Mouse (Mus musculus) adrenal gland, postnatal 4 days (tissue): ENCODE measurements at regions not wholly inside any gene's neighbourhood (a gene's known extent, or its start where the extent isn't known, plus 50 kb on each side); places are given as distances from the start of the nearest gene placed in this dataset.
A peak's percentile ranks its signal among the peaks of the same experiment; 100 is the strongest.

Experiments used
- DNase-seq, 2 experiments: peaks; one replicate each; pipeline ENCODE4 v3.0.0; 2021 to 2022; ENCODE audit warnings: low spot score in 2 of 2, mixed read lengths in 2 of 2

DNA sequence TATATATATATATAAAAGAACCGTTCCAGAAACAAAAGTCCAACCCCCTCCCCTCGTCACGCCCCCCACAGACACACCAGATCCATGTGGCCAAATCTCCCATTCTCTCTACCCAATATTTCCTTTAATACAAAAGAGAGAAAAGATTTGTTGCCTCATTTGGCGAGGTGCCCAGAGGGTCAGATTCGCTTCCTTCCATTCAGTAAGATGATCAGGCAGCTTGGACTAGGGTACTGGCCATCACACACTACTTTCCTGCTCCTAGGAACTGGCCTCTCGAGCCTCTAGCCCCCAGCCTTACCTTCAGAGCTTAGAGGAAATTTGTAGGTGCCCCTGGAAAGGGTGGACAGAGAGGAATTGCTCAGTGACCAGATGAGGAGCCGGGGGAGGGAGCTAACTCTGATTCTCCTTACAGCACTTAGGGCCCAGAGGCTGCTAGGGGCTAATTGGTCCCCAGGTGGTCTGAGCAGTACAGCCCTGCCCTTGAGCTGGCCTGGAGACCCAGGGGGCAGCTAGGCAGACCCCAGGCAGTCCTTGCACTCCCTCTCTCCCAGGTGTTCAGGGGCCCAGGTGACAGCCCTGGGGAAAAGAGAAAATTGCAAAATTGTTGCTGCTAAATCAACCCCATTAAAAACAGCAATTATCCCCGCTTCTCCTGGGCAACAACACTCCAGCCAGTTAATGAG lies 470.4 kb upstream of the Mgmt start:
- peak in 1 of 2 experiments; percentile 9 for DNase-seq

DNA sequence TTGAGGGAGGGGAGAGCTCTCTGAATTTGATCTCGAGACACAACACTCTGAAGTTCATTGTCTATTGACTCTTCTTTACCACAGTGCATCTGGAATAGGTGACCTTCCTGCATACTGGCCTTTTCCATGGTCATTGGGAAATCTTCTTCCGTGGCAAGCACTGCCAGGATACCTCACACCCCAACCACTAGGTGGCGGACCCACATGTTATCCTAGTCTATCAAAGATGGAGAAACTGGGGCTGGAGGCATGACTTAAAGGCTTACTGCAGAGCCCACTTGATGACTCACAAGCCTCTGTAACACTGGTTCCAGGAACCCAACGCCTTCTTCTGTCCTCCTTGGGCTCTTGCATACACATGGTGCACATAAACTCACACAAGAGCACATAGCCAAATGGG lies 467.2 kb upstream of the Mgmt start:
- no peak for DNase-seq

DNA sequence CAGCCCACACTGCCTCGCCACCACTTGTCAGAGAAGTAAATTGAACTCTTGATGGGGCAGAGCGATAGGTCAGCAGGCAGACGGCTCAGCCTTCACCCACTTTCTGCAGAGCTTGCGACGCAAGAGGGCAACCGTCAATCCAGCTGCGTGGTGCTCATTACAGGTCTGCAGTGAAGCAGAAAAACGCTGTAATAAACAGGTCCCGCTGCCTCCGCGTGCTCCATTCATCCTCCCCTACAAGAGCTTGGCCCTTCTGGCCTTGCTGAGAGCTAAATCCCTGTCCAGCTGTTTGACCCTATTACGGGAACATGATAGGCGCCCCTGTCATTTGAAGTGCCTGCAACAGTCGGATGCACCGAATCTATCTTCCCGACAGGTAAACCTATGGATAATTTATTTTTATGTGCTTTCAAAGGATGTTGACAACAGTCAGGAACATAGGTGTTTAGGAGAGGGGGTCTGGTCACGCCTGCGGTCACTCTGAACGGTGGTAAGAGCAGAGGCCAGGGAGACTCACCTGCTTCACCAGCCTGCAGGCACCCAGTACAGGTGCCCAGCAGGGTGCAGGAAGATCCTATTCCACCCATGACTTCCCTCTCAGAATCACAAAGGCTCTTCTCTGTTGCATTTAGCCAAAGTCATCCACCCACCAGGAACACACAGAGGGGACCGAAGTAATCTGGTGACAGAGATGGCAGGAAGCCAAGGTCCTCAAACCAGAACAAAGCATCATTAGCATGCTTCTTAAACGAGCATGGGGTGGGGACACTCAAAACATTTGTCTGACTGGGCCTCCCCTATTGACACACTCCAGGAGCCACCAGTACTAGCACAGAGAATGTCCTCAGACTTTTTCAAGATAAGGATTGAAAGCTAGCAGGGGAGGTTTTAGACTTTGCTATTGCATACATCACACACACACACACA lies 464.1 kb upstream of the Mgmt start:
- DNase-seq, result no peak

DNA sequence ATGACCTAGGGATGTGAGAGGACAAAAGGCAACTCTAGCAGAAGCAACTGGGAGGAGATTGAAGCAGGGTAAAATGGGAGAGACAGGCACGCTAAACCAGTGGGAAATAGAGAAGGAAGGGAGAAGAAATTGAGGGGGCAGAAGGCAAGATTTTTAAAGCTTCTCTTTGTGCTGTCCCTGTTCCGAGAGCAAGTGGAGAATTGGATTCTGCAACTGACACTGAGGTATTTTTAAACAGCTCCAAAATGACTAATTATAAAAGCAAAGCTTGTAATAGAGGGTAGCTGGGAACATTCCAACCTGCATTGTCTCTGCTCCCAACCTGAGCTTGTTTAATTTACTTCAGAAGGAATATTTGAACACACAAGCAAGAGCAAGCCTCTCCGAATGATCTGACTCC lies 460.7 kb upstream of the Mgmt start:
- DNase-seq, result no peak

DNA sequence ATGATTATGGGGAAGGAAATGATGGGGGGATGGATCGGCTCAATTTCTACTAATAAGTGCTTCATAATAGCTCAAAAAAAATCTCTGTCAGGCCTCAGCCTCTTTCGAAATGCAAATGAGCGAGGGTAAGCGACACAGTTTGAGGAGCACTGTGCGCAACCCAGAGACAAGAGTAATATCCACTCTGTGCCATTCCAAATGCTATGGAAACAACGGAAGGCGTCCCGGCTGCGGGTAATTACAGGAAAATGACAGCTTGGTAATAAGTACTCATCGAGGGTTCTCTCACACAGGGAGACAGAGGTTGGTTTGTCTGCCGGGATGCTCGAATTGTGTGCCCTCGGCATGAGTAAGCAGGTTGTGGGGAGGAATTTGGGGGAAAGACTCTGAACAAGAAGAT lies 459.9 kb upstream of the Mgmt start:
- DNase-seq, result no peak

DNA sequence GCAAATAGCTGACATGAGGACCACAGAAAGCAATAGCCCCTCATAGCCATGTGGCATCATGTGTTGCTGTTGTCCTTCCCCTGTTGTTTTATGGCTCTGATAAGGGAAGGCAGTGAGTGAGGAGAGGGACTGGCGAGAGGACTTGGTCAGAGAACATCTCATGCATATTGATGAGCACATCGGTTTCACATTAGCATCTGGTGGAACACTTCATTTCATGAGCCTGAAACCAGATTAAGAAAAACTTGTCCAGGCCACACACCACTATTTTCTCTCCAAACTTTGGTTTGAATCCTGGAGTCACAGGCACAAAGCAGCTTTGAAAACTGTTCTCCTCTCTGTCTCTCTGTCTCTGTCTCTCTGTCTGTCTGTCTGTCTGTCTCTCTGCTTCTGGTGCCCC lies 451.0 kb upstream of the Mgmt start:
- DNase-seq, result no peak

DNA sequence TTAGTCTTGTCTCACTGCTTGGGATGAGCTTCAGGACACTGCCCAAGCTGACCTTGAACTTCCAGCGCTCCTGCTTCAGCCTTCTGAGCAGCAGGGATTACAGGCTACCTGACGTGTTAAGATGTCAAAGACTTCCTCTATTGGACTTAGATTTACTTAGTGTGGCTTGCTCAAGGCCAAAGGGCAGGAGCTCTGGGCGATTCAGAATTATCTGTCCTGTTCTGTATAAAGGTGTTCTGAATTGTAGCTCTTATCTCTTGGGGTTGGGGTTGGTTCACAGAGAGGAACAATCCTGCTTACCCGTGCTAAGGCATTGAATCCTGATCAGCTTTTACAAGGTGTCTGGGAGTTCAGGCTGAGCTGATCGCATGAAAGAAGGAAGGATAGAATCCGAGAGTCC lies 449.3 kb upstream of the Mgmt start:
- DNase-seq, result no peak

DNA sequence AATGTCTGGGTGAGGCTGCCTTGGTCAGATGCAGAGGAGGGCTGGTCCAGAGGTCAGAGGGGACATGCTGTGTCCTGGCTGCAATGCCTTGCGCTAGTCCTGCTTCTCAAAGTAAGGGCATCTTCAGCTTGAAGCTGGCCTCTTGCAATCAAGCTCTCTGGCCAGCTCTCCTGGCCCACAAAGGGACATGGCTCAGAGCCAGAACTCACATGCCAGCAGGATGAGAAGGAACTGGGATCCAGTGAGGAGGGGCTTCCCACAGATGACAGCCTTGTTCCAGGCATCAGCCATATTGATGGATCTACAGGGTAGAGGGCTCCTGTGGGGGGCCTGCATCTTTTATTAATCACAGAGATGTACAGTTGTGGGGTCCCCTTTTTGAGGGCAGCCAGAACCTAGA lies 445.1 kb upstream of the Mgmt start:
- DNase-seq, result no peak

DNA sequence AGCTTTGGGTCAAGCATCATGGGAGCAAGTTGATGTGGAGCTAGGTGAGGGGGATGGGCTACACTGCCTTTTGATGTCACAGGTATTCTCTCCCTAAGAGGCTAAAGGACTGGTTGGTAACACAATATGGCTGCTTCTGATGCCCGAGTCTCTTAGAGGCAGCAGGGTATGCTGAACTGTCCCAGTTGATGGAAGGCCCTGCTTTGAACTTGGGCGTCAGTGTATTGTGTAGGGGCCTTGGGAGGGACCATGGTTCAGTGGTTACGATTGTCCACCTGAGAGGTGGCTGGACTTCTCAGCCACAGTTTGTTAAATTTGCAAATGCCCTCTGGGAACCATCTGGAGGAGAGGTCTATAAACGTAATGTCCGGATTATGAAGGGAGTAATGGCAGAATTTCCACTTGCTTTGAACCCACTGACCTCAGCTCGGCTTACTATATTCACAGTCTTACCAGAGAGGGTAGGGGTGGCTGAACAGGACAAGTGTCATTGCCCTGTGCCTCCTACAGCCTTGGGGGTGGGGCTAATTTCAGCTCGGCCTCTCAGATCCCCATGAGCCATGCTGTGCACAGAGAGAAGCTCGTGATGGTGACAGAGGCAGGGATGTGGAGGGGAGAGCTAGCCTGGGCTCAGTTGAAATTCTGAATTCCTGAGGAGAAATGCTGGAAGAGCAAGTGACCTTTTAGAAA lies 442.6 kb upstream of the Mgmt start:
- no peak for DNase-seq

DNA sequence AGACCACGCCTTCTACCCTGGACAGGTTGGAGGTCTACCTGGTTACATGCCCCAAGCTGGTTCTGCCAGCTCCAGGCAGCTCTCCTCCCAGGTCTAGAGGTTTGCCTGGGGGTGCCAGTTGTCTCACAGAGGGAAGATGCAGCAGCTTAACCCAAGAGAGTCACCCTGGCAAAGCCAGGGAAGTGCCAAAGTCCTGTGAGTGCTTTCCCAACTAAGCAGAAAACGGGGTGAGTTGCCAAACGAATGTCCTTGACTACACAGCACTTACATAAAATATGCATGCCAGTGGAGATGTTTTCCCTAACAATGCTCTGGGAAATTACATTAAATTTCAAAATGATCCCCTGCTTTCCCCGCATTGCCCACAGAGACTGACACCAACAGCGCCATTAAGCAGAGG lies 441.9 kb upstream of the Mgmt start:
- no peak for DNase-seq

DNA sequence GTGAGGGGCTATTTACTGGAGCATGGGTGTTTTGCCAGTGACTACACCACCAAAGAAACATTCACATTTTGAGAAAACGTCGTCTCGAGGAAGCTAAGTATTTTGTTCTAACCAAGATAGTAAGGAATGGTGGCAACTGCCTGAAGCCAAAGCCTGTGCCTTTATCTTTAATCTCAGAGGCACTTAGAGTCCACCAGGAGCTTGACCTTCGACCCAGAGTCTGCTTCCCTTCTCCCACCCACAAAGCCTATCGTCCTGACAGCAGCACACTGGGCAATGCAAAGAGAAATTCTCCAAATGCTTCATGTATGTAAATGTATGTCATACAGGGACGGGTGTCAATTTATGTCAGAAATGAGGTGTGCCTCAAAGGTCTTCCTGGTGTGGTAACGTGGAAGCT lies 437.2 kb upstream of the Mgmt start:
- no peak for DNase-seq

DNA sequence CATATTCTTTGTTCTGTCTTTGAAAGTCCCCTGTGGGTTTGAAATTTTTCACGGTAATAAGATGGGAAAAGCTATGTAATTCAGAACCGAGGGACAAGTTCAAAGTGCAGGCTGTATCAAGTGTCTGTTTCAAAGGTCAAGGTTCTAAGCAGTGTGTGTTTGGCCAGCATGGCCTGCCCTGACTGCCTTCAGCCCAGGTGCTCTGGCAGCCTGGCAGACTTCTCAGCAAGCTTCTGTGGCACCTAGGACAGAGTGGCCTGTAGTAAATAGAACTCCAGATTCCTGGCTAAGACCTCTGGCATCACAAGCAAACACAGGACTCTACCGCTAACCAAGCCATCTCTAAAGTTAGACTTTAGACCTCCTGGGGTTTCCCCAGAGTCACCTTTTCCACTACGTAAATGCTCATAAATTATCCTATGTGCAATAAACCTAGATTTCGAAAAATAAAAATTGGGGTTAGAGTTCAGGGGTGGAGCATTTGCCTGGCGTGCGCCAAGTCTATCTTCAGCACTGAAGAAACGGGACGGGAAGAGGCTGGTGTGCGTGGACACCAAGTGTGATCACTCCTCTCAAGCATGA lies 436.5 kb upstream of the Mgmt start:
- DNase-seq, result no peak

DNA sequence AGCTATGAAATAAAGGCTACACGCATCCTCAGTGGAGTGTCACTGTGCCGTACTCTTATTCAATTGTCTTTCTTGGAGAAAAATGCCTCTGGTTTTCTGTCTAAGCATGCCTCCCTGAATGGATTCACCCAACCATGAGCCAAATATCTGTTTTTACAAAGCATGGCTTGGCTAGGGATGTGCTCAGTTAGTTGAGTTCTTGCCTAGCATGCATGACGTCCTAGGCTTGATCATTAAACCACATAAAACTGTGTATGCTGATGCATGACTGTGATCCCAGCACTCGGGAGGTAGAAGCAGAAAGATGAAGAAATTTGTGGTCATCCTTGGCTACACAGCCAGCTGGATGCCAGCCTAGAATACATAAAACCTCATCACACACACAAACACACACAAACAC lies 417.3 kb upstream of the Mgmt start:
- no peak for DNase-seq

DNA sequence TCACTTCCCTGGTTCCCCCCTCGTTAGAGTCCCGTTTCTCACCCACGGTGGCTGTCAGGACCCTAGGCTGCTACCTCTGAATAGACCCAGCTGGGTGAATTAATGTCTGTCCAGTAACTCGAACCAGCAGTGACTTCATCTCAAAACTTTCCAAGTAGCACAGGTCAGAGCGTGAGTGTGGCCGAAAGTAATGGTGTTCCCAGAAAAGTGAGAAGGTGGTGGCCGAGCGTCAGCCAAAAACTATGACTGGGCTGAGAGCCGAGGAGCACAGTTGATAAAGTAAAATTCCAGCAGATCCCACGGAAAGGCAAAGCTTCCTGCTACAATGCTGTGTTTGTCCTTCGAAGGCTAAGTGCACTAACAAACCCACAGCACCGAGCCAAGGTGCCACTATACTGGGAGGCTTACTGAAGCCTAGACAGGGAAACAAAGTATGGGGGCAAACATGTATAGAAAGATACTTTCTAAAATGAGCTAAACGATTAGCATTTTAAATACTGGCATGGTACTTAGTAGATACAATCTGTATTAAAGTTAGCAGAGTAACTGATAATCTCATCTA lies 413.7 kb upstream of the Mgmt start:
- no peak for DNase-seq

DNA sequence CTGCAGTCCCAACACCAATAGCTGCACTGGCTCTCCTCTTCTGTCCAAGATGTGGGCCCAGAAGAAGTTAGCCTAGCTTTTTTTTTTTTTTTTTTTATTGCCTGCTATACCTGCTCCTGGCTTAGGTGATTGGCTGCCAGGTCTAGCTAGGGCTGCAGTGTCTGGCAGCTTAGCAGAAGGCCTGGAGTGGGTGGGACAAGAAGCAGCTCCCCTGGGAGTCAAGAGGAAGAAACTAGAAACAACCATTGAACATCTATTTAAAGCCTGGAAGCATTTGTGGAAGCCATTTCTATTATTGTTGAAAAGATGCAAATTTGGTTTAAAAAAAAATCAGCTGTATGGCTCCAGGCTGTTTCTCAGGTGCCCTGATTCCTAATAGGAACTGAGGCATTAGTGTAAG lies 411.2 kb upstream of the Mgmt start:
- no peak for DNase-seq

DNA sequence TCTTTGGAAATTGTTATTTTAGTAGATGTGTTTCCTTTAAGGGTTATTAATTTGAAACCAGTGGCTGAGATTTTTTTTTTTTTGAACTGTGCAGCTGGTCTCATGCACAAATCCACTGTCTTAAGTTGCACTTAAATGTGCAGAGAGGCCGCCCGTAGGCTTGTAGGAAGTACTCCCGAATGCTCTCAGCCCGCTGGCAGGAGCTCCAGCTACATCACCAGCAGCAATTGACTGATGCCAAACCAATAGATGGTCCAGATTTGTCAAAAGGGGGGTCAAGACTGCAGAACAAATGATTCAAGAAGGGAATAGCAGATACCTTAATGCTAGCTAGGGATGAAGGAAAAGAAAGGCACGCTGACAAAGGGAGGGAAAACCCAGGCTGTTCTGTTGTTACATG lies 406.9 kb upstream of the Mgmt start:
- no peak for DNase-seq

DNA sequence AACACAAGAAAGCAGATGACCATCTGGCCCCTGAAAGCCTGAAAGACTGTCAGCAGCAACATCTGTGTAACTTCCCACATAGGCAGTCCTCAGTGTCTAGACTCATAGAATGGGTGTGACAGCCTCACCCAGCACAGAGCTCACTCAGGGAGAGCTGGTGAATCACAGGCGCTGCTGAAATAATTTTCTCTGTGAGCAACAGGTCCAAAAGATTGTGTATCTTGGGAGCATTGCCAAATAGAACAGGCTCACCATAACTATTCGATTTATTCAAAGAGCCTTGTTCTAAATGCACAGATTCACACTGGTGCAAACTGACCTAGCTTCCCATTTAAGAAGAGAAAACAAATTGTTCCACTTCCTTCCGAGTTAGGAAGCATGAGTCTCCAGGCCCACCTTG lies 399.6 kb upstream of the Mgmt start:
- DNase-seq, result no peak

DNA sequence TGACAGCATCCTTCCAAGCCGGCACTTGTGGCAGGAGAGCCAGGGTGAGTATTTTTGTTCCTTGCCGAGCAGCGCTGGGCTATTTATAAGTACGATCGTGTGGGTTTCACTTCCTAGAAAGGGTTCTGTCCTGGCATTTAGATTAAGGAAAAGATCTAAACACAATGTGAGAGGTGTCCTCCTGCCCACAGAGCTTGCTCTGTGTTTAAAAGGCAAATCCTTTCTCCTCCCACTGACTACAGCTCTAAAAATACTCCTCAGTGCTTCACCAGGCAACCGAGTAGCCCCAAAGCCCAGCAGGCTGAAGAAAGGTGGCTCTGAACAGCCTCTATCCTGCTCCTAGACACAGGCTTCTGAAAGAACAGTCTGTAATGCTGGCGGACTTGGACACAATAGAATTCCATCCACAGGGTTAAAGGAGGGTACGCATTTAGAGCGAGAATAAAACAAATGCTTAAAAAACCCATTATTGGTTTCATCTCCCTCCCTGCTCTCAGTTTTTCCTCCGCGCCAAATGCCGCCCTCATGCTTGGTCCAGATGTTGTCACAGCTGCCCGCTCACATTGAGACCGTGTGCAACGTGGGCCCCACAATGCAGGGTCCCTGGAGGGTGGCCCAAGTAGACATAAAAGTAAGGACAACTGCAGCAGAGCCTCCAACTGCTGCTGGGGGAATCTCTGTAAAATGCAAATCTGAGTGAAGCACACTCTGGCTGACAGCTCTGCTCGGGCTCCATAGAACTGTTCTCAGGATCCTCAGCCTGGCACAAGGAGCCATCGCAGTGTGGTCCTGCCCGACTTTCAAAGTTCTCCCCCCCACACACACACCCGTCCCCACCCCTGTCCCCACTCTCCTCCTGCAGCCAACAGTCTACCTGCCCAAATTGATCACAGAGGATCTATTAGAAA lies 397.8 kb upstream of the Mgmt start:
- no peak for DNase-seq

DNA sequence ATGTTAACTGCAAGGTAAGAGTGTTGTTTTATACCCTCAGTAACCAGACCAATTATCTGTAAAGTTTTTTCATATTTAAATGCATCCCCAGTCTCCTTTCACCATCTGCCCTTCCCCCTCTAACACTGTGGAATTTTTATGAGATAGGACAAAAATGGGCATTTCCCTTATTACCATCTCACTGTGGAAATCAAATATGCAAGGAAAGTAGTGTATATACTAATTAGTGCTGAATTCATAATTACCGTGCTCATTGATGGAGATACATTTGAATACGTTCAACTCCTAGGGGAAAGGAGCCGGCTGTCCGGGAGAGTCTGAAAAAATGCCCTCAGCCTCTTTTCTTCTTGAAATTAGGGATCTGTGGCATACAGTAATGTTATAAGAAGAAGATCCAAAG lies 394.4 kb upstream of the Mgmt start:
- DNase-seq, result no peak

DNA sequence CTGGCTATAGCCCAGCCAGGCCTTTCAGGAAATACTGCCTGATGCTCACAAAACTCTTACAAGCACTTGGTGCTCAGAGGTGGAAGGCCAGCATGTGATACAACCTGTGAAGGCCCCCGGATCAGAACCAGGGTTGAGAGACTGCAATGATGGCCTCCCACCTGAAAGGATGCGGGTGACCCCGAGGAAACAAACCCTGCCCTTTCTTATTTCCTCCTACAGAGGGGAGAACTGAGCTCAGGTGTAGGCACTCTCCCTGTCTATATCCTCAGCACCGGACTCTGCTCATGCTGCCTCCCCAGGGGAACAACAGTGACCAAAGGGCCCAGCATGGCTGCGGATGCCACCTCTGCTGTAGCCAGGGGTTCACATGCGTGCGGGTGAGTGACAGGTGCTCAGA lies 393.3 kb upstream of the Mgmt start:
- DNase-seq, result no peak
